Mouse (Mus musculus) T-helper 17 cell (primary cell): ENCODE measurements around the gene Cd9.

ENCODE experiments used
- in situ Hi-C, 2 experiments: fragments of 300-600 bp; cut with MboI, MseI; formaldehyde crosslinking; loops; 1 replicate in 1 of 2; 2 replicates in 1 of 2; pipeline ENCODE4 v1.15.1; 2025; ENCODE audit warnings: high pct_unique_total_duplicates in 2 of 2

Cd9 gene

GRCm38 (mm10) chr6:125478135-125479128, 16.2 kb downstream of the Cd9 start:
- in situ Hi-C loops, result loop anchor here in 1 of 2 experiments (25.0 kb wide), 1 partner anchor 591 kb away; the partner anchor contains the start of gene Cd4

- in situ Hi-C loops, result loop anchor here in 1 of 2 experiments (25.0 kb wide), 1 partner anchor 590 kb away; the partner anchor contains the start of gene Cd4
Observed at GRCm38 (mm10) chr6:125476826-125477589, 17.6 kb downstream of the Cd9 start.

GRCm38 (mm10) chr6:125476090-125476489, 18.5 kb downstream of the Cd9 start:
- in situ Hi-C loops, result loop anchor here in 1 of 2 experiments (25.0 kb wide), 1 partner anchor 589 kb away; the partner anchor contains the start of gene Cd4

DNA sequence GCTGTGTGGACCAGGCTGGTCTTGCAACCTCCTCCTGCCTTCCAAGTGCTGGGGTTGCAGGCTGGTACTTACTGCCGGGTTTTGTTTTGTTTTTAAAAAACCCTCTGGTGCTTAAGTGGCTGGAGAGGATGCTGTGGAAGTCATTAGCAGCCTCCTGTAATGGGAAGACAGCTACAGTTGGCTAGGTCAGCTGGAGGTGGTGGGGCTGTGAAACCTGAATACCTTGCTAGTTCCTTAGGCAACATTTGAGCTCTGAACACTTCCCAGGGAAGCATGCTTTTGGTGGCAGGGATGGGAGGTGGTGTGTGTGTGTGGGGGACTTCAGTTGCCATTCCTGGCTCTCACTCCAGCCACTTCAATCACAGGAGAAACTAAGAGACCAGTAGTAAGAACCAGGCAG, 19.4 kb downstream of the Cd9 start:
- in situ Hi-C loops, result loop anchor here in 1 of 2 experiments (25.0 kb wide), 1 partner anchor 588 kb away; the partner anchor contains the start of gene Cd4

GRCm38 (mm10) chr6:125473939-125474338, 20.7 kb downstream of the Cd9 start:
- in situ Hi-C loops, result no loop called here

DNA sequence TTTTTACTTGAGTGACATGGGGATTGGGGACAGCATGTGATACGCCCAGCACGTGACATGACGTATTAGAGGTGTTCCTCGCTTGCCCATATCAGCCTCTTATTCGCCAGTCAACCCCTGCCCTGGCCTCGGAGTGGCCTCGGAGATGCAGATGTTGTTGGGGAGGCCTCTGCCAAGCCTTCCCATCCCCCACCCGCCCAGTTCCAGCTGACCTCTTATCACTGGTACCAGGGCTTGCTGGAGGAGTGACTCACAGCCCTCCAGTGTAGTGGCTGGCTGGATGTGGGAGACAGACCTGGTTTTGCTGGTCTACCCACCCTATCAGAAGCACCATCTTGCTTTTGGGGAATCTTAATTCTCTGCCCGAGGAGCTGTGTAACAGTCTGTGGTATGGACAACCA, 21.3 kb downstream of the Cd9 start:
- in situ Hi-C loops, result no loop called here

DNA sequence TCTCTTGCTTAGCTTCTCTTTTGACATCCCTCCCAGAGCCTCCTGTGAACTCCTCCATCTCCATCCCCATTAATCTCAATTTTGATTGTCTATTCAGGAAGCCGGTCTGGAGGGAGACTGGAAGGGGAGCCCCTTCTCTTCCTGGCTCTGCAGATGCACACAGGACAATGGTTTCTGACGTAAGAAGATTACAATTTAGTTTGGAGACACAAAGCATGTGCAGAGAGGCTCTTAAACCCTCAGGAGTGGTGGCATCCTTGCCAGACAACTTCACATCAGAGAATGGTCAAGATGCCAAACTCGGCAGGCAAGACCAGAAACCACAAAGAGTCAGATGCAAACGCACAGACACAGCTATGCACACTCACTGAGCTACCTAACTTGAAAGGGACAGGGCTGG, 22.7 kb downstream of the Cd9 start:
- in situ Hi-C loops, result no loop called here

DNA sequence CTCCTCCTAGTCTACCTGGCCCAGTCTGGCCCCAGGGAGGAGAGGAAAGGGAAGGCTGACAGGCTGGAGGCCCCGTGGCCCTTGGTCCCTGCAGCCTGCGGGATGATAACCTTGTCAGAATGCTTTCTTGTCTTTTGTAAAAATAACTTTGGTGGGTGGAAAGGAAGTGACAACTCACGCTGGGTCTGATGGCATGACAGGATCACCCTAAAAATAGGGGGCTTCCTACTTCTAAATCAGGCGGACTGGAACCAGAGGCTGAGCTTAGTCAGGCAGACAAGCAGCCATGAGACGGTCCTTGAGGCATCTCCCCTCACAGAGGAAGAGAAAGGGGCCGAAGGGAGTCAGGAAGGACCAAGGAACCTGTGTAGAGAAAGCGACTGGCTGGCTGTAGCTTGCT, 23.3 kb downstream of the Cd9 start:
- in situ Hi-C loops, result no loop called here

DNA sequence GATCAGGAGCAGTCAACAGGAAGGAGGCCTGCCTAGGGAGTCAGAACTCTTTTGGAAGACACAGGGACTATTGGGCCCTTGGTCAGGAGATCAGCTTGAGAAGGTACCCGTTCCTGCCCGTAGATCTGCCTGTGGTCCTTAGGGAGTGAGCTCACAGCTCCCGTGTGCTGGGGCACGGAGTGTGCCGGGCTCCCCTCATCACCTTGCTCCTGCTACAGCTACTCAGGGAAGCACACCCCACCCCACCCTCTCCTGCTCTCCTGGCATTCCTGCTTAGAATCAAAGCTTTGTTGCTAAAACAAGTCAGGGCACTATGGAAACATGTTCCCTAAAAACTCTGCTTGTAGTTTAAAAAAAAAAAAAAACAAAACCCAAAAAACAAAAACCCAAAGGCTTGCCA, 24.0 kb downstream of the Cd9 start:
- in situ Hi-C loops, result no loop called here

GRCm38 (mm10) chr6:125469222-125469621, 25.4 kb downstream of the Cd9 start:
- in situ Hi-C loops, result no loop called here

GRCm38 (mm10) chr6:125468179-125468960, 26.2 kb downstream of the Cd9 start:
- in situ Hi-C loops, result no loop called here

GRCm38 (mm10) chr6:125467301-125467715, 27.3 kb downstream of the Cd9 start:
- in situ Hi-C loops, result no loop called here

- in situ Hi-C loops, result loop anchor here in 1 of 2 experiments (5.0 kb wide), 1 partner anchor 35 kb away; no protein-coding TSS in a partner anchor
Observed at GRCm38 (mm10) chr6:125462312-125462711, 32.3 kb downstream of the Cd9 start.

DNA sequence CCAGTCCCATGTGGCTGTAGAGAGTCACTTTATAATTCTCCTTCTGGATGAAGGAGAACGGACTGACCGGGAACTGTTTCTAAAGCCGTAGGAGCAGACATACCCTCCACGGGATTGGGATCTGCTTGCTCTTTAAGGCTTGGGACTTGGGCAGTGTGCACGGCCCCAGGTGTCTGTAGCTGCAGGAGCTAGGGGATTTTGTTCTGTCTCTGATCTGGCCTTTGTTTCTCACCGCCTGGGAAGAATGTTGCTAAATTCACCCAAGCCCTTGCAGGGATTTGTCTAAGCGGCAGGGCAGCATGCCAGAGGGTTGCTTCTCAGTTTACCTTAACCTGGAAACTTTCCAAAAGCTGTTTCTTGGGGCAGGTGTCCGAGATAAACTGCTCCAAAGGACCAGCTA, 32.8 kb downstream of the Cd9 start:
- in situ Hi-C loops, result loop anchor here in 1 of 2 experiments (5.0 kb wide), 1 partner anchor 34 kb away; no protein-coding TSS in a partner anchor

- in situ Hi-C loops, result loop anchor here in 1 of 2 experiments (5.0 kb wide), 1 partner anchor 34 kb away; no protein-coding TSS in a partner anchor
Observed at GRCm38 (mm10) chr6:125461325-125461724, 33.3 kb downstream of the Cd9 start.

GRCm38 (mm10) chr6:125460589-125460988, 34.0 kb downstream of the Cd9 start:
- in situ Hi-C loops, result loop anchor here in 1 of 2 experiments (5.0 kb wide), 1 partner anchor 33 kb away; no protein-coding TSS in a partner anchor

- in situ Hi-C loops, result loop anchor here in 1 of 2 experiments (5.0 kb wide), 1 partner anchor 33 kb away; no protein-coding TSS in a partner anchor
Observed at GRCm38 (mm10) chr6:125459903-125460302, 34.7 kb downstream of the Cd9 start.

DNA sequence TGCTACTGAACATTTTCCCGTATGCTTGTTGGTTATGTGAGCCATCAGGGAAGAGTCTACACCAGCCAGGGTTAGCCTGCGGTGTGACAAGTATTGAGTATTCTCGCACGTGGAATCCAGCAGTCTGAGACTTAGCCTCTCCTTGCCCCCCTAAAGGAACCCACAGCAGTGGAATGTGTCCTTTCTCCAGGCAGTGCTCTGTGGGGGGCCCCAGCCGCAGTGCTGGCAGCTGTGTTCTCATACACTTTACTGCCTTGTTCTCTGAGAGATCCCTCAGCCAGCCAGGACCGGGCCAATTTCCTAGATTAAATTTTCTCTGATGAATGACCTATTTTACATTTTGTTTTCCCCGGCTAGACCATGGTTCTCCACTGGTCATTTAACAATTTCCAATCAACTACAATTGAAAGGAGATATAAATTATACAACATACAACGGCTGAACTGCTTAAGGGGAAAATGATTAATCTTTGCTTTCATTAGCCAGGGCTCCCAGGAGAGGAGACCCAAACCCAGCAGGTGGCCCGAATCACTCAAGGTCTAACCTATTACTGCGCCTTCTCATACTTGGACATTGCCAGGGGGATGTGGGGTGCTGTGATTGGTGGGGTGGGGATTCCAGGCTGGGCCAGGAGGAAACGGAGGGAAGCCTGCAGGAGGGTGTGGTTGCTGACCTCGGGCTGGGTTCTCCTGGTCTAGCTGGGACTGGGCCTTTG, 38.6 kb downstream of the Cd9 start:
- in situ Hi-C loops, result no loop called here

- in situ Hi-C loops, result no loop called here
Observed at GRCm38 (mm10) chr6:125454731-125455130, 39.9 kb downstream of the Cd9 start.

DNA sequence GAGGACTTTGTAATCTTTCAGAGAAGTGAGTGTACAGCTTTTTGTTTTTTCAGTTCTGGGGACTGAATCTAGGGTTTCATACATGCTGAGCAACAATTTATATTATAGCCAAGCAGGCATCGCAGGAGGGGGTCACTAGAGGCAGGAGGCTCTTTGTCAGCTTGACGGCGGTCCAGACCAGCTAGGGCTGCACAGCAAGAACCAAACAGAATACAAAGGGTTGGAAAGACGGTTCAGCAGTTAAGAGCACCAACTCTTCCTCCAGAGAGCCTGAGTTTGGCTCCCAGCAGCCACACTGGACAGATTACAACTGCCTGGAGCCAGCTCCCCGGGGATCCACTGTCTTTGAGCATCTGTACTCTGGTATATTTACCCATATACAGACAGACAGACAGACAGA, 40.3 kb downstream of the Cd9 start:
- in situ Hi-C loops, result no loop called here
